In genomic region chr10:88604943-88605342, GRCm38 (mm10) we compare ENCODE assay signal across 8 mouse cellular contexts. TPM values are rescaled to one million over a fixed set of nuclear protein-coding genes. Genes with fewer than 3 reads are reported as not detected.
DNase-seq lines count a peak whose midpoint lies in the region; ATAC-seq and TF ChIP-seq lines count a peak whose summit lies in the region.
"Had no signal": no experiment of that assay in that cellular context is flagged by ENCODE, and none has a peak within 500 bp of the region (broad histone marks: within the 10 kb centered on the region; RNA-seq: fewer than 3 reads in every experiment).

Mybpc1 (minus strand) TSS chr10:88605152.

- no peak for ATAC-seq in embryonic facial prominence, embryonic 11.5 days (replicated peaks; ENCODE audit: insufficient number of reproducible peaks, low FRiP score, low TSS enrichment, low read depth)
- peak; percentile 68; the same call in 1 of the 2 replicates for ATAC-seq in hindbrain, embryonic 14.5 days (ENCODE audit: low FRiP score)
- ATAC-seq in neural tube, embryonic 12.5 days (ENCODE audit: low FRiP score, low read depth) = peak; percentile 76

- no peak within 1 kb of the TSS for H3K4me2 ChIP-seq in embryonic facial prominence, embryonic 11.5 days (ENCODE audit: low read depth, low read length)
- peak within 1 kb of the TSS; percentile 36 for H3K4me2 ChIP-seq in hindbrain, embryonic 14.5 days (replicated peaks)
- peak within 1 kb of the TSS; percentile 37 for H3K4me2 ChIP-seq in neural tube, embryonic 12.5 days (replicated peaks)
- H3K4me2 ChIP-seq: embryonic facial prominence, embryonic 13.5 days had no signal

- no peaks in the 10 kb centered on the region for H3K9me3 ChIP-seq in embryonic facial prominence, embryonic 11.5 days (replicated peaks; ENCODE audit: control insufficient read depth, low read length)
- no peaks in the 10 kb centered on the region for H3K9me3 ChIP-seq in hindbrain, embryonic 14.5 days (ENCODE audit: control insufficient read depth, low read length)
- H3K9me3 ChIP-seq in neural tube, embryonic 12.5 days = no peaks in the 10 kb centered on the region
- H3K9me3 ChIP-seq: embryonic facial prominence, embryonic 13.5 days had no signal

- H3K4me3 ChIP-seq in kidney, adult 2 months (ENCODE audit: insufficient read depth, low read depth, low read length) = no peak within 1 kb of the TSS
- H3K4me3 ChIP-seq in embryonic facial prominence, embryonic 11.5 days (ENCODE audit: low read depth, low read length) = no peak within 1 kb of the TSS
- no peak within 1 kb of the TSS for H3K4me3 ChIP-seq in hindbrain, embryonic 14.5 days (replicated peaks; ENCODE audit: low read length)
- H3K4me3 ChIP-seq in neural tube, embryonic 12.5 days = no peak within 1 kb of the TSS
- no peak within 1 kb of the TSS for H3K4me3 ChIP-seq in thymus, adult 2 months (ENCODE audit: control insufficient read depth, insufficient read depth, low read length)
- H3K4me3 ChIP-seq: embryonic facial prominence, embryonic 13.5 days had no signal

- peaks cover 1% of the 10 kb centered on the region; the same call in 1 of the 2 replicates for H3K27me3 ChIP-seq in kidney, adult 2 months (replicated peaks; ENCODE audit: control insufficient read depth, insufficient read depth, low read length)
- no peaks in the 10 kb centered on the region for H3K27me3 ChIP-seq in embryonic facial prominence, embryonic 11.5 days (ENCODE audit: control insufficient read depth, insufficient read depth, low read length)
- H3K27me3 ChIP-seq in hindbrain, embryonic 14.5 days (ENCODE audit: control insufficient read depth, insufficient read depth, low read length) = no peaks in the 10 kb centered on the region
- no peaks in the 10 kb centered on the region for H3K27me3 ChIP-seq in neural tube, embryonic 12.5 days (replicated peaks)
- no peaks in the 10 kb centered on the region for H3K27me3 ChIP-seq in thymus, adult 2 months (ENCODE audit: control insufficient read depth, insufficient read depth, low read length)
- H3K27me3 ChIP-seq: embryonic facial prominence, embryonic 13.5 days had no signal

- TF ChIP-seq CTCF in kidney, adult 2 months (conservative IDR thresholded peaks at IDR 0.05; ENCODE audit: insufficient read depth, insufficient read length, low read depth, low read length) = no peak
- TF ChIP-seq CTCF in thymus, adult 2 months (IDR thresholded peaks at IDR 0.05; ENCODE audit: borderline replicate concordance, control insufficient read depth, extremely low read depth, insufficient read depth, low read length, poor library complexity) = no peak

- H3K9ac ChIP-seq in embryonic facial prominence, embryonic 11.5 days (replicated peaks; ENCODE audit: low read length) = no peak within 1 kb of the TSS
- H3K9ac ChIP-seq in hindbrain, embryonic 14.5 days = no peak within 1 kb of the TSS
- no peak within 1 kb of the TSS for H3K9ac ChIP-seq in neural tube, embryonic 12.5 days
- H3K9ac ChIP-seq: embryonic facial prominence, embryonic 13.5 days had no signal

- no peaks in the 10 kb centered on the region for H3K4me1 ChIP-seq in kidney, adult 2 months (ENCODE audit: control insufficient read depth, insufficient read depth, low read length)
- no peaks in the 10 kb centered on the region for H3K4me1 ChIP-seq in embryonic facial prominence, embryonic 11.5 days (ENCODE audit: control insufficient read depth, insufficient read depth, low read length)
- 0 out of 2 replicates have a peak, but pooled peaks cover 10% of the 10 kb centered on the region for H3K4me1 ChIP-seq in hindbrain, embryonic 14.5 days (replicated peaks; ENCODE audit: control insufficient read depth, insufficient read depth, low read length)
- peaks cover 5% of the 10 kb centered on the region; the same call in 1 of the 2 replicates for H3K4me1 ChIP-seq in neural tube, embryonic 12.5 days
- no peaks in the 10 kb centered on the region for H3K4me1 ChIP-seq in thymus, adult 2 months (replicated peaks; ENCODE audit: control insufficient read depth, insufficient read depth, low read length)

- H3K27ac ChIP-seq in kidney, adult 2 months (ENCODE audit: insufficient read depth, low read depth, low read length) = no peak within 1 kb of the TSS
- no peak within 1 kb of the TSS for H3K27ac ChIP-seq in embryonic facial prominence, embryonic 11.5 days (replicated peaks; ENCODE audit: low read depth, low read length)
- H3K27ac ChIP-seq in hindbrain, embryonic 14.5 days = no peak within 1 kb of the TSS
- H3K27ac ChIP-seq in neural tube, embryonic 12.5 days = no peak within 1 kb of the TSS
- H3K27ac ChIP-seq in thymus, adult 2 months (ENCODE audit: control insufficient read depth, insufficient read depth, low read length) = no peak within 1 kb of the TSS
- H3K27ac ChIP-seq: embryonic facial prominence, embryonic 13.5 days had no signal

- WGBS in kidney, adult 2 months = 15% methylated on average over 16 of the region's 16 CpGs
- WGBS in embryonic facial prominence, embryonic 11.5 days = 47% methylated on average over 16 of the region's 16 CpGs
- WGBS in hindbrain, embryonic 14.5 days = 20% methylated on average over 16 of the region's 16 CpGs
- 23% methylated on average over 16 of the region's 16 CpGs for WGBS in neural tube, embryonic 12.5 days
- WGBS in thymus, adult 2 months = 42% methylated on average over 16 of the region's 16 CpGs

- no peaks in the 10 kb centered on the region for H3K36me3 ChIP-seq in kidney, adult 2 months (ENCODE audit: control insufficient read depth, insufficient read depth, low read length)
- H3K36me3 ChIP-seq in embryonic facial prominence, embryonic 11.5 days (replicated peaks; ENCODE audit: control insufficient read depth, insufficient read depth, low read depth, low read length) = no peaks in the 10 kb centered on the region
- H3K36me3 ChIP-seq in hindbrain, embryonic 14.5 days (replicated peaks; ENCODE audit: control insufficient read depth, insufficient read depth) = no peaks in the 10 kb centered on the region
- no peaks in the 10 kb centered on the region for H3K36me3 ChIP-seq in neural tube, embryonic 12.5 days
- no peaks in the 10 kb centered on the region for H3K36me3 ChIP-seq in thymus, adult 2 months (ENCODE audit: control insufficient read depth, insufficient read depth, low read length)
- H3K36me3 ChIP-seq: embryonic facial prominence, embryonic 13.5 days had no signal

- TF ChIP-seq POLR2A in kidney, adult 2 months (IDR thresholded peaks at IDR 0.05; ENCODE audit: low read depth, low read length) = no peak
- TF ChIP-seq POLR2A in thymus, adult 2 months (IDR thresholded peaks at IDR 0.05; ENCODE audit: control insufficient read depth, extremely low read depth, insufficient read depth, low read length, poor library complexity) = no peak

- peak; percentile 12 for DNase-seq in kidney, postnatal 10 days
- no peak for DNase-seq in kidney, adult 2 months
- DNase-seq in embryonic facial prominence, embryonic 11.5 days (ENCODE audit: low spot score) = peak; percentile 8
- peak; percentile 26 for DNase-seq in hindbrain, embryonic 14.5 days (ENCODE audit: low spot score)
- no peak for DNase-seq in ovary, postnatal 36 days (ENCODE audit: low spot score)
- DNase-seq in thymus, adult 2 months = no peak

RNA-seq across cellular contexts. Expression of gene Mybpc1, which starts in this region (rescaled TPM):
- polyA plus RNA-seq in kidney, adult 2 months (2012; rRNA removed) = 7.8 TPM in 1 of 2 replicates, not detected in the other
- 2.7 and 5.3 TPM in 2 replicates for polyA plus RNA-seq in embryonic facial prominence, embryonic 11.5 days (2014; fragmentation: Nextera tagmentation; extraction: Ambion mirVana)
- 3.1 and 4.4 TPM in 2 replicates for polyA plus RNA-seq in hindbrain, embryonic 14.5 days (2014; fragmentation: Nextera tagmentation; extraction: Ambion mirVana)
- polyA plus RNA-seq in neural tube, embryonic 12.5 days (2016; fragmentation: Nextera tagmentation; extraction: Ambion mirVana) = 13.0 and 13.6 TPM in 2 replicates
- 0.23 and 0.26 TPM in 2 replicates for polyA plus RNA-seq in thymus, adult 2 months (2012; rRNA removed)

Comparison
In these comparisons a context has a peak if more than half of its experiments do, and no peak if none do; other contexts are left out.
1. DNase-seq: peak in kidney, postnatal 10 days (single experiment), embryonic facial prominence, embryonic 11.5 days (single experiment) and hindbrain, embryonic 14.5 days (single experiment); none in kidney, adult 2 months (single experiment), ovary, postnatal 36 days (single experiment) and thymus, adult 2 months (single experiment).